Mouse (Mus musculus) heart, postnatal 4 days (tissue): ENCODE results near the gene Grik1. TPM values are rescaled to one million over a fixed set of nuclear protein-coding genes. Genes with fewer than 3 reads are reported as not detected.

Experiments used
- DNase-seq: peaks from one replicate; pipeline ENCODE4 v3.0.0; 2021
- total RNA-seq, 2 experiments: library from RNA; stranded (reverse); gene quantifications; 2 replicates each; pipeline ENCODE4 v1.2.3; 2021

Grik1 gene
- total RNA-seq, 2 experiments from 2014 or later, result 0.11 TPM; not detected in 1

DNA sequence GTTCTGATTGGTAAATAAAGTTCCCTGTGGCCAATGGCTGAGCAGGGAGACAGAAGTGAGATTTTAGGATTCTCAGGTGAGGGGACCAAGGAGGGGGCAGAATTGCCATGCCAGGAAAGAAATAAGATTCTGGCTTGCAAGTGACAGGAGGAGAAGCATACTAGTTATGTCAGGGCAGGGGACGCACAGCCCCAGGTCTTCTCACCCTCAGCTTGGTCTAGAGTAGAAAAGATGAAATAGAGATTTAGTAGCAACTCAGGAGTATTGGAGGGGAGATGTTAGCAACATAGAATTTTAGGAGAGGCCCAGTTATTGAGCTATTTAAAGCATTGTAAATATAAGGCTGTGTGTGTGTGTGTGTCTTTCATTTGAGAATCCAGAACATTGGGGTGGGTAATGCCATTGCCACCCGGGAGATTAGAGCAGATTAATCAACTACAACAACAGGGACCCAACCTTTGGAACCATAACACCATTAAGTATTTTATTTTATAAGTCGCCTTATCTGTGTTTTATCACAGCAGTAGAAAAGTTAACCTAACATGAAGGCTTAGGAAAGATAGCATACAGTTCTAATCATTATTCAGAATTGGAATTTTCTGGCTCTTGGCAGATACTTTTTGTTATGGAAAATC, 436.5 kb downstream of the Grik1 start:
- DNase-seq, result no peak

DNA sequence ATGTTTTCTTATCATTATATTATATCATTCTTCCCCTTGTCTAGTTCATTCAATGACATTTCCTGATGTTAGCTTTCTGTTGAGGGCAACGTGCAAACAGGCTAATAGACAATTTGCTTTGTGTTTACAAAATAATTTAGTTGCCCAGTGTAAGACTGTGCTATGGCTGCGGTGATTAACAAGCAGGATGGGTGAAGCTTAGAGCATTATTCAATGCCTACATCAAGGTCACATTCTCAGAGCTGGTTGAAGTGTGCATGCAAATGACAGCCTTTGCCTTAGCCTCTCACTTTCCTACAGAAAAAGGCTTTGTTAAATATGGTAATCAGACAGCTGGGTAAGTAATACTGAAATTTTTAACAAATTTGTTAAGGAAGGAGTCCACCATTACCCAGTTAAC, 438.5 kb downstream of the Grik1 start:
- no peak for DNase-seq

DNA sequence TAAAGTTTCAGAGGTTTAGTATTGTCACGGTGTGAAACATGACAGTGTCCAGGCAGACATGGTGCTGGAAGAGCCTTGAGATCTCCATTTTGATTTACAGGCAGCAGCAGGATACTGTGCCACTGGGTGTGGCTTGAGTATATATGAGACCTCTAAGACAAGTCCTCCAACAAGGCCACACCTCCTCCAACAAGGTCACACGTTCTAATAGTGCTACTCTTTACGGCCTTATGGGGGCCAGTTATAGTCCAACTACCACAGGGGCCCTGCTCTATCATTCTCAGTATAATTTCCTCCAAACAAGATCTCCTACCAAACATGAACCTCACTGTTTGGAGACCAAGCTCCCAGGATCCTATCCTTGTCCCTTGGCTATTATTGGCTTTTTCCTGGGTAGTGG, 441.3 kb downstream of the Grik1 start:
- DNase-seq, result no peak

Other genes starting within 250 kb of the Grik1 start
- gene Cldn17, start 216.7 kb upstream of the Grik1 start, total RNA-seq, result not detected